Mouse (Mus musculus) CH12.LX (cell line): Measurements from ENCODE around the gene Abat.

Experiments
- CTCF ChIP-seq, 2 experiments: IDR thresholded peaks in 1 of 2; conservative IDR thresholded peaks in 1 of 2; 2 replicates each; pipeline ENCODE4 v1.5.1; 2011 to 2012; ENCODE audit warnings: low read depth in 2 of 2, low read length in 2 of 2, improper control_type of control experiment in 1 of 2, inconsistent platforms in 1 of 2, mild to moderate bottlenecking in 1 of 2, moderate library complexity in 1 of 2
- GABPA ChIP-seq: IDR thresholded peaks from 2 replicates; pipeline ENCODE4 v1.6.1; 2012; ENCODE audit warnings: low read depth, low read length, improper control_type of control experiment, inconsistent platforms; ENCODE audit not compliant: insufficient replicate concordance
- IRF4 ChIP-seq: IDR thresholded peaks from 2 replicates; pipeline ENCODE4 v1.6.1; 2014; ENCODE audit warnings: low read depth, mild to moderate bottlenecking, inconsistent platforms, low read length, improper control_type of control experiment
- MAFK ChIP-seq: IDR thresholded peaks from 2 replicates; pipeline ENCODE4 v1.6.1; 2011; ENCODE audit warnings: low read length, improper control_type of control experiment; ENCODE audit not compliant: insufficient replicate concordance
- MEF2A ChIP-seq: IDR thresholded peaks from 2 replicates; pipeline ENCODE4 v1.6.1; 2014; ENCODE audit warnings: low read depth, mild to moderate bottlenecking, inconsistent platforms, low read length, improper control_type of control experiment, borderline replicate concordance
- POLR2A ChIP-seq: IDR thresholded peaks from 2 replicates; pipeline ENCODE4 v1.6.1; 2011; ENCODE audit warnings: low read depth, mild to moderate bottlenecking, improper control_type of control experiment, low read length
- RCOR1 ChIP-seq: conservative IDR thresholded peaks from 2 replicates; pipeline ENCODE4 v1.6.1; 2012; ENCODE audit warnings: low read depth, mild to moderate bottlenecking, inconsistent platforms, low read length, improper control_type of control experiment
- UBTF ChIP-seq: IDR thresholded peaks from 2 replicates; pipeline ENCODE4 v1.6.1; 2012; ENCODE audit warnings: low read depth, mild to moderate bottlenecking, inconsistent platforms, low read length, improper control_type of control experiment, moderate library complexity

GRCm38 (mm10) chr16:8535411-8535810 is 22.2 kb downstream of the Abat start:
- TF ChIP-seq CTCF (conservative IDR thresholded peaks at IDR 0.05 in 1 of 2, IDR thresholded peaks at IDR 0.05 in 1 of 2; ENCODE audit: low read depth in 2 of 2, low read length in 2 of 2) (no peak), POLR2A (no peak), RCOR1 (no peak), GABPA (no peak), MEF2A (no peak), MAFK (no peak), IRF4 (no peak), UBTF (no peak)
